Mouse (Mus musculus) MEL (cell line): Measurements from ENCODE around the gene Vill. TPM values are rescaled to one million over a fixed set of nuclear protein-coding genes. Genes with fewer than 3 reads are reported as not detected.

Source experiments
- DNase-seq: peaks from one replicate; pipeline ENCODE4 v3.0.0; 2011; ENCODE audit warnings: low read depth, low spot score
- H3K27ac ChIP-seq: 2 replicates; pipeline ENCODE4 v1.5.1; 2012; ENCODE audit warnings: low read depth, mild to moderate bottlenecking, control low read depth, low read length, moderate library complexity; ENCODE audit not compliant: control insufficient read depth
- H3K27me3 ChIP-seq, 2 experiments: fragments of 150-350 bp in 1 of 2; sonication (generic) in 1 of 2; 2 replicates each; pipeline ENCODE4 v1.6.1; 2012; ENCODE audit warnings: low read length in 2 of 2, mild to moderate bottlenecking in 2 of 2, improper control_type of control experiment in 1 of 2, moderate library complexity in 1 of 2; ENCODE audit not compliant: insufficient read depth in 2 of 2, control insufficient read depth in 1 of 2
- H3K36me3 ChIP-seq, 2 experiments: 2 replicates each; pipeline ENCODE4 v1.6.1; 2012 to 2014; ENCODE audit warnings: low read length in 2 of 2, improper control_type of control experiment in 1 of 2, inconsistent platforms in 1 of 2, mild to moderate bottlenecking in 1 of 2; ENCODE audit not compliant: insufficient read depth in 2 of 2, control insufficient read depth in 1 of 2
- H3K4me1 ChIP-seq, 2 experiments: fragments of 150-350 bp in 1 of 2; sonication (generic) in 1 of 2; 2 replicates each; pipeline ENCODE4 v1.6.1; 2012; ENCODE audit warnings: low read length in 2 of 2, improper control_type of control experiment in 1 of 2, mild to moderate bottlenecking in 1 of 2; ENCODE audit not compliant: insufficient read depth in 2 of 2, control insufficient read depth in 1 of 2
- H3K4me3 ChIP-seq, 2 experiments: fragments of 150-350 bp in 1 of 2; sonication (generic) in 1 of 2; 2 replicates each; pipeline ENCODE4 v1.5.1; 2012; ENCODE audit warnings: low read depth in 2 of 2, low read length in 2 of 2, mild to moderate bottlenecking in 2 of 2, moderate library complexity in 2 of 2, control low read depth in 1 of 2, improper control_type of control experiment in 1 of 2; ENCODE audit not compliant: control insufficient read depth in 1 of 2, insufficient read depth in 1 of 2
- H3K79me2 ChIP-seq: 2 replicates; pipeline ENCODE4 v1.6.1; 2012; ENCODE audit warnings: mild to moderate bottlenecking, low read length, moderate library complexity; ENCODE audit not compliant: control insufficient read depth, poor library complexity, insufficient read depth
- H3K9ac ChIP-seq: 2 replicates; pipeline ENCODE4 v1.6.1; 2012; ENCODE audit warnings: low read depth, mild to moderate bottlenecking, control low read depth, low read length, moderate library complexity; ENCODE audit not compliant: control insufficient read depth, poor library complexity, severe bottlenecking
- H3K9me3 ChIP-seq: fragments of 150-350 bp; sonication (generic); replicated peaks from 2 replicates; pipeline ENCODE4 v1.6.1; 2012; ENCODE audit warnings: mild to moderate bottlenecking, low read length, improper control_type of control experiment, moderate library complexity; ENCODE audit not compliant: insufficient read depth
- CHD1 ChIP-seq: IDR thresholded peaks from 2 replicates; pipeline ENCODE4 v1.6.1; 2012; ENCODE audit warnings: low read depth, mild to moderate bottlenecking, inconsistent platforms, low read length, improper control_type of control experiment
- CHD2 ChIP-seq: IDR thresholded peaks from 2 replicates; pipeline ENCODE4 v1.6.1; 2011; ENCODE audit warnings: low read length, improper control_type of control experiment
- CTCF ChIP-seq, 3 experiments: IDR thresholded peaks in 2 of 3; conservative IDR thresholded peaks in 1 of 3; 2 replicates each; pipeline ENCODE4 v1.5.1; 2011 to 2012; ENCODE audit warnings: low read length in 3 of 3, low read depth in 2 of 3, mild to moderate bottlenecking in 2 of 3, improper control_type of control experiment in 1 of 3, inconsistent platforms in 1 of 3, mixed read lengths in 1 of 3, moderate library complexity in 1 of 3; ENCODE audit not compliant: control insufficient read depth in 1 of 3, insufficient read depth in 1 of 3, poor library complexity in 1 of 3, severe bottlenecking in 1 of 3
- ELF1 ChIP-seq: IDR thresholded peaks from 2 replicates; pipeline ENCODE4 v1.6.1; 2014; ENCODE audit warnings: low read depth, mild to moderate bottlenecking, inconsistent platforms, low read length, improper control_type of control experiment, moderate library complexity
- EP300 ChIP-seq, 2 experiments: IDR thresholded peaks; 2 replicates each; pipeline ENCODE4 v1.6.1; 2011; ENCODE audit warnings: improper control_type of control experiment in 2 of 2, low read length in 2 of 2, low read depth in 1 of 2, mild to moderate bottlenecking in 1 of 2
- JUND ChIP-seq: IDR thresholded peaks from 2 replicates; pipeline ENCODE4 v1.6.1; 2011; ENCODE audit warnings: low read depth, mild to moderate bottlenecking, improper control_type of control experiment, low read length
- MAFK ChIP-seq: IDR thresholded peaks from 2 replicates; pipeline ENCODE4 v1.6.1; 2011; ENCODE audit warnings: low read depth, mild to moderate bottlenecking, low read length, improper control_type of control experiment, borderline replicate concordance
- MAX ChIP-seq: IDR thresholded peaks from 2 replicates; pipeline ENCODE4 v1.6.1; 2011; ENCODE audit warnings: low read length, improper control_type of control experiment
- MAZ ChIP-seq: IDR thresholded peaks from 2 replicates; pipeline ENCODE4 v1.6.1; 2012; ENCODE audit warnings: low read depth, mild to moderate bottlenecking, inconsistent platforms, low read length, improper control_type of control experiment
- MYC ChIP-seq: IDR thresholded peaks from 2 replicates; pipeline ENCODE4 v1.6.1; 2011; ENCODE audit warnings: low read depth, mild to moderate bottlenecking, low read length, improper control_type of control experiment, moderate library complexity
- NELFE ChIP-seq: IDR thresholded peaks from 2 replicates; pipeline ENCODE4 v1.6.1; 2011; ENCODE audit warnings: low read depth, low read length, improper control_type of control experiment
- NRF1 ChIP-seq: IDR thresholded peaks from 2 replicates; pipeline ENCODE4 v1.6.1; 2014; ENCODE audit warnings: low read depth, mild to moderate bottlenecking, inconsistent platforms, low read length, improper control_type of control experiment, moderate library complexity; ENCODE audit not compliant: poor library complexity, insufficient read depth, severe bottlenecking
- POLR2A ChIP-seq, 2 experiments: IDR thresholded peaks; 2 replicates each; pipeline ENCODE4 v1.6.1; 2011 to 2012; ENCODE audit warnings: low read length in 2 of 2, mild to moderate bottlenecking in 2 of 2, control low read depth in 1 of 2, improper control_type of control experiment in 1 of 2, low read depth in 1 of 2, moderate library complexity in 1 of 2; ENCODE audit not compliant: control insufficient read depth in 1 of 2, insufficient read depth in 1 of 2, poor library complexity in 1 of 2
- POLR2AphosphoS2 ChIP-seq: IDR thresholded peaks from 2 replicates; pipeline ENCODE4 v1.6.1; 2011; ENCODE audit warnings: low read length, improper control_type of control experiment
- RAD21 ChIP-seq: IDR thresholded peaks from 2 replicates; pipeline ENCODE4 v1.6.1; 2011; ENCODE audit warnings: mild to moderate bottlenecking, low read depth, low read length, improper control_type of control experiment
- RCOR1 ChIP-seq: IDR thresholded peaks from 2 replicates; pipeline ENCODE4 v1.6.1; 2012; ENCODE audit warnings: low read depth, mild to moderate bottlenecking, inconsistent platforms, low read length, improper control_type of control experiment
- SIN3A ChIP-seq: IDR thresholded peaks from 2 replicates; pipeline ENCODE4 v1.6.1; 2012; ENCODE audit warnings: low read length, improper control_type of control experiment, inconsistent platforms
- SMC3 ChIP-seq: IDR thresholded peaks from 2 replicates; pipeline ENCODE4 v1.6.1; 2011; ENCODE audit warnings: low read depth, low read length, improper control_type of control experiment
- TCF12 ChIP-seq: IDR thresholded peaks from 2 replicates; pipeline ENCODE4 v1.6.1; 2014; ENCODE audit warnings: low read depth, mild to moderate bottlenecking, inconsistent platforms, low read length, improper control_type of control experiment, moderate library complexity
- UBTF ChIP-seq: IDR thresholded peaks from 2 replicates; pipeline ENCODE4 v1.6.1; 2012; ENCODE audit warnings: low read depth, mild to moderate bottlenecking, inconsistent platforms, low read length, improper control_type of control experiment, moderate library complexity, borderline replicate concordance; ENCODE audit not compliant: insufficient read depth
- USF1 ChIP-seq: IDR thresholded peaks from 2 replicates; pipeline ENCODE4 v1.6.1; 2014; ENCODE audit warnings: low read depth, mild to moderate bottlenecking, inconsistent platforms, low read length, improper control_type of control experiment, moderate library complexity
- ZC3H11A ChIP-seq: IDR thresholded peaks from 2 replicates; pipeline ENCODE4 v1.6.1; 2012; ENCODE audit warnings: low read depth, mild to moderate bottlenecking, inconsistent platforms, low read length, improper control_type of control experiment
- ZKSCAN1 ChIP-seq: IDR thresholded peaks from 2 replicates; pipeline ENCODE4 v1.6.1; 2012; ENCODE audit warnings: low read depth, mild to moderate bottlenecking, inconsistent platforms, low read length, improper control_type of control experiment, moderate library complexity
- ZMIZ1 ChIP-seq: IDR thresholded peaks from 2 replicates; pipeline ENCODE4 v1.6.1; 2012; ENCODE audit warnings: low read depth, mild to moderate bottlenecking, inconsistent platforms, low read length, improper control_type of control experiment, moderate library complexity
- polyA plus RNA-seq, 2 experiments: library from polyadenylated mRNA; stranded (reverse) in 1 of 2; unstranded in 1 of 2; fragments of >175 nt in 1 of 2; fragments of >200 nt in 1 of 2; gene quantifications; 2 replicates each; pipeline versions ENCODE4 v1.2.1 to v1.2.4; 2012; ENCODE audit warnings: low replicate concordance in 2 of 2, low read depth in 1 of 2; ENCODE audit not compliant: insufficient read length in 2 of 2, insufficient read depth in 1 of 2, missing spikeins in 1 of 2
- total RNA-seq: library from RNA; depleted of rRNA; stranded (reverse); fragments of 300-350 nt; gene quantifications from 2 replicates; pipeline ENCODE4 v1.2.3, GENCODE M21; 2012

Gene Vill
- total and polyA plus RNA-seq, 3 experiments: 76.2 to 197 (median 90.9) TPM

GRCm38 (mm10) chr9:119028226-119029195, 24.1 kb upstream of the Vill start:
- Histone ChIP-seq H3K4me1 (no peaks in the 10 kb centered on the region), H3K79me2 (no peaks in the 10 kb centered on the region), H3K27me3 (no peaks in the 10 kb centered on the region), H3K9ac (no peak overlapping the region), H3K9me3 (no peaks in the 10 kb centered on the region), H3K36me3 (no peaks in the 10 kb centered on the region), H3K27ac (no peak overlapping the region), H3K4me3 (no peak overlapping the region)
- no peak for DNase-seq
- TF ChIP-seq NELFE (no peak), USF1 (no peak), TCF12 (no peak), CHD1 (no peak), CHD2 (no peak), SIN3A (no peak), SMC3 (no peak), RCOR1 (no peak), MAX (no peak)

DNA sequence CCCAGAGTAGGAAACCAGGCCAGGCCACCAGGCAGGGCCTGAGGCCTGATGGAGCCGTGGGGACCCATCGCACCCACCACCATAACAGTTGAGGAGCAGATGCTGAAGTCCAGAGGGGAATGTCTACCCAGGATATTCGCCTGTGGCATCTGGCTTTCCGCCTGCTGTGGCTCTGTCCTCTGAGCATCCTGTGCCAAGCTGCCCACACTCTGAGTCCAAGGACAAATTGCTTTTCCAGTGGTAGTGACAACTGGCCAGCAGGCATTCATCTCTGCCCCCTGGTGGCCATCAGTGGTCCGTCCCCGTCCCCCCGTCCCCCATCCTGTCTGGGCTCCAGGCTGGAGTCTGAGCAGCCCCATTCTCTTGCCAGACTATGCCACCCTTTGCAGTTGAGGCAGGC, 23.0 kb upstream of the Vill start:
- H3K4me1 ChIP-seq: no peaks in the 10 kb centered on the region
- no peaks in the 10 kb centered on the region for H3K27me3 ChIP-seq
- no peak overlapping the region for H3K9ac ChIP-seq
- no peak overlapping the region for H3K4me3 ChIP-seq
- no peaks in the 10 kb centered on the region for H3K79me2 ChIP-seq
- no peaks in the 10 kb centered on the region for H3K9me3 ChIP-seq
- DNase-seq: peak; percentile 28
- TF ChIP-seq ZC3H11A (peak; percentile 39; the same call in 1 of the 2 replicates), SMC3 (peak; percentile 75), MAX (no peak), RAD21 (peak; percentile 38), EP300 (IDR thresholded peaks at IDR 0.05; ENCODE audit: low read depth in 1 of 2, low read length in 2 of 2) (no peak), CTCF (IDR thresholded peaks at IDR 0.05 in 2 of 3, conservative IDR thresholded peaks at IDR 0.05 in 1 of 3; ENCODE audit: control insufficient read depth in 1 of 3, insufficient read depth in 1 of 3, low read depth in 2 of 3, low read length in 3 of 3, poor library complexity in 1 of 3, severe bottlenecking in 1 of 3) (peak; percentile 60 to 79 (median 62)), ELF1 (no peak)
- TF ChIP-seq, all 39 proteins: peak for 4
- no peak overlapping the region for H3K27ac ChIP-seq
- H3K36me3 ChIP-seq: no peaks in the 10 kb centered on the region

GRCm38 (mm10) chr9:119031038-119031437, 21.5 kb upstream of the Vill start:
- Histone ChIP-seq H3K79me2 (no peaks in the 10 kb centered on the region), H3K27ac (no peak overlapping the region), H3K4me3 (no peak overlapping the region), H3K9ac (no peak overlapping the region), H3K9me3 (no peaks in the 10 kb centered on the region), H3K27me3 (no peaks in the 10 kb centered on the region), H3K4me1 (no peaks in the 10 kb centered on the region), H3K36me3 (no peaks in the 10 kb centered on the region; a peak in 1 of 4 replicates)
- no peak for DNase-seq
- TF ChIP-seq CHD1 (no peak), MAFK (no peak), ZKSCAN1 (no peak), MYC (no peak), NRF1 (no peak), UBTF (no peak), RAD21 (no peak), EP300 (IDR thresholded peaks at IDR 0.05; ENCODE audit: low read depth in 1 of 2, low read length in 2 of 2) (no peak), JUND (no peak), ZC3H11A (no peak), CTCF (IDR thresholded peaks at IDR 0.05 in 2 of 3, conservative IDR thresholded peaks at IDR 0.05 in 1 of 3; ENCODE audit: control insufficient read depth in 1 of 3, insufficient read depth in 1 of 3, low read depth in 2 of 3, low read length in 3 of 3, poor library complexity in 1 of 3, severe bottlenecking in 1 of 3) (no peak), POLR2A (IDR thresholded peaks at IDR 0.05; ENCODE audit: control insufficient read depth in 1 of 2, insufficient read depth in 1 of 2, low read depth in 1 of 2, low read length in 2 of 2, poor library complexity in 1 of 2) (no peak), ZMIZ1 (no peak), MAZ (no peak), POLR2AphosphoS2 (no peak)
